Mouse (Mus musculus): Measurements from ENCODE around the gene Arl4d. TPM values are rescaled to one million over a fixed set of nuclear protein-coding genes. Genes with fewer than 3 reads are reported as not detected.
A peak's percentile ranks its signal among the peaks of the same experiment; 100 is the strongest.
"Not testable (repeated sequence)": the region's sequence is repeated elsewhere in the genome, so short reads cannot be mapped to it uniquely, and the experiment has no call there.

Gene Arl4d
- polyA plus RNA-seq, 1 experiment from 2014 or later: 4.3 TPM

DNA sequence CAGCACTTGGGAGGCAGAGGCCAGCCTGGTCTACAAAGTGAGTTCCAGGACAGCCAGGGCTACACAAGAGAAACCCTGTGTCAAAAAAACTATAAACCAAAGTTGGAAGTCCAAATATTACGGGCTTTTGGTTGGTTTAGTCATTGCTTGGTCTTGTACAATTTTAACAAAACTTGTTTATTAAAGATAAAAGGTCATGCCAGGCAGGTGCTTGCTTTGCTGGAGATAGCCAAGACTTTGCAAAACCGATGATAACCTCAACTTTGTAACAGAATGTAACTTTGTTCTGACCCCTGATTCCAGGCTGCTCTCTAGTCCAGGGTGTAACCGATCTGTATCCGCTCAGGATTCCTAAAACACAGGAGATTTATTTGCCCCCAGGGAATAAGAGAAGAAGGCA is 9.0 kb upstream of the Arl4d start:
- Histone ChIP-seq H3K9ac (replicated peaks; ENCODE audit: low read length) (no peak overlapping the region), H3K27me3 (ENCODE audit: control insufficient read depth, insufficient read depth, low read length) (no peaks in the 10 kb centered on the region), H3K36me3 (replicated peaks; ENCODE audit: control insufficient read depth, insufficient read depth, low read depth, low read length) (no peaks in the 10 kb centered on the region), H3K9me3 (replicated peaks; ENCODE audit: control insufficient read depth, low read length) (no peaks in the 10 kb centered on the region), H3K27ac (replicated peaks; ENCODE audit: low read depth, low read length) (no peak overlapping the region), H3K4me3 (ENCODE audit: low read depth, low read length) (no peak overlapping the region), H3K4me2 (ENCODE audit: low read depth, low read length) (no peak overlapping the region), H3K4me1 (ENCODE audit: control insufficient read depth, insufficient read depth, low read length) (no peaks in the 10 kb centered on the region)
- no peak for ATAC-seq (replicated peaks; ENCODE audit: insufficient number of reproducible peaks, low FRiP score, low TSS enrichment, low read depth)
- no peak for DNase-seq (ENCODE audit: low spot score)
- WGBS: 88% methylated on average over 4 of the region's 4 CpGs

DNA sequence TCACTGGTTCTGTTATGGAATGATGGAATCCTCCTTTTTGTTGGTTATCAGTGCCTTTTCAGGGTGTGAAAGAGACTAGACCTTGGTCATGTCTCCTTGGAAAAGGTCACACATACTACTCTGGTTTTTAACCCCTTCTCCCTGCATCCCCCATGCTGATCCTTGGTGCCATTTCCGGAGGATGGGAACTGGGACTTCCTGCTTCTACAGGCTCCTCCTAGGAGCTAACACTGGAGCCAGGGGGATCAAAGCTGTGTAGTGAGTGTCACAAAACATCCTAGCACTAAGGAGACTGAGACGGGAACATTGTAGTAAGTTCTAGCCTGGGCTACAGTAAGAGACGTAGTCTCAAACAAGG is 7.8 kb upstream of the Arl4d start:
- Histone ChIP-seq H3K36me3 (replicated peaks; ENCODE audit: control insufficient read depth, insufficient read depth, low read depth, low read length) (no peaks in the 10 kb centered on the region), H3K9me3 (replicated peaks; ENCODE audit: control insufficient read depth, low read length) (no peaks in the 10 kb centered on the region), H3K27ac (replicated peaks; ENCODE audit: low read depth, low read length) (peak overlapping the region; percentile 61), H3K9ac (replicated peaks; ENCODE audit: low read length) (no peak overlapping the region), H3K4me2 (ENCODE audit: low read depth, low read length) (peak overlapping the region; percentile 0; the same call in 1 of the 2 replicates), H3K4me3 (ENCODE audit: low read depth, low read length) (no peak overlapping the region), H3K27me3 (ENCODE audit: control insufficient read depth, insufficient read depth, low read length) (no peaks in the 10 kb centered on the region), H3K4me1 (ENCODE audit: control insufficient read depth, insufficient read depth, low read length) (no peaks in the 10 kb centered on the region)
- ATAC-seq (replicated peaks; ENCODE audit: insufficient number of reproducible peaks, low FRiP score, low TSS enrichment, low read depth): peak; percentile 12; the same call in 1 of the 2 replicates
- DNase-seq (ENCODE audit: low spot score): no peak
- 2% methylated on average over 3 of the region's 3 CpGs for WGBS

DNA sequence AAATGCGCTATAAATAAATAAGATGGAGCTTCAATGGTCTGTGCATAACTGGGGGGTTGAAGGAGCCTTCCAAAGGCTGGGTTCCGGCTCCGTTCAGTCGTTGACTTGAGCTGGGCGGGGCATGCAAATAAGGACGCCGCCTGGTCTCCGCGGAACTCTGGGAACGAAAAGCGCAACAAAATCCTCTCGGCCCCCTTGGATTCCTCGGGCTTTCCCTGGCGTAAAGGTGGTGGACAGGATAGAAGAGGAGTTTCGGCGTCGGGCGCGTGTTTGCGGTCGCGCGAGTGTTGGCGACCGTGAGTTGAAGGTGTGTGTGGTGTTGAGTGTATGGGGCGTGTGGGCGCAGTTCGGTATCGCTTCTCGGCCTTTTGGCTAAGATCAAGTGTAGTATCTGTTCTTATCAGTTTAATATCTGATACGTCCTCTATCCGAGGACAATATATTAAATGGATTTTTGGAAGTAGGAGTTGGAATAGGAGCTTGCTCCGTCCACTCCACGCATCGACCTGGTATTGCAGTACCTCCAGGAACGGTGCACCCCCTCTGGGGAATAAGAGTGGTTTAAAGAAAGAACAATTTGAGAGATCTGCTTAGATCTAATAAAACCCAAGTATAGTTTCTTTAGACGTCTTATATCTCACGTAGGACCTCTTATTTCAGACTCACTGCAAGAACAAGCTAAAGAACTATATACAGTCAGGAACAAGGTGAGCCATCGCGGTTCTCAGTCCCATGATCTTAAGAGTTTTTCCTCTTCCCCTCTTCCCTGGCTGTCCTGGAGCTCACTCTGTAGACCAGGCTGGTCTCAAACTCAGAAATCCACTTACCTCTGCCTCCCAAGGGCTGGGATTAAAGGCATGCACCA is 7.2 kb upstream of the Arl4d start:
- not testable (repeated sequence) for H3K4me3 ChIP-seq (ENCODE audit: low read depth, low read length); H3K4me1 ChIP-seq (ENCODE audit: control insufficient read depth, insufficient read depth, low read length); H3K27me3 ChIP-seq (ENCODE audit: control insufficient read depth, insufficient read depth, low read length); H3K36me3 ChIP-seq (replicated peaks; ENCODE audit: control insufficient read depth, insufficient read depth, low read depth, low read length); H3K9me3 ChIP-seq (replicated peaks; ENCODE audit: control insufficient read depth, low read length)
- peak overlapping the region; percentile 17; the same call in 1 of the 2 replicates for H3K4me2 ChIP-seq (ENCODE audit: low read depth, low read length)
- ATAC-seq (replicated peaks; ENCODE audit: insufficient number of reproducible peaks, low FRiP score, low TSS enrichment, low read depth): peak; percentile 94
- peak overlapping the region; percentile 90; the same call in 1 of the 2 replicates for H3K27ac ChIP-seq (replicated peaks; ENCODE audit: low read depth, low read length)
- DNase-seq (ENCODE audit: low spot score): peak; percentile 93
- peak overlapping the region; percentile 61 for H3K9ac ChIP-seq (replicated peaks; ENCODE audit: low read length)
- 0% methylated on average over 38 of the region's 40 CpGs for WGBS

DNA sequence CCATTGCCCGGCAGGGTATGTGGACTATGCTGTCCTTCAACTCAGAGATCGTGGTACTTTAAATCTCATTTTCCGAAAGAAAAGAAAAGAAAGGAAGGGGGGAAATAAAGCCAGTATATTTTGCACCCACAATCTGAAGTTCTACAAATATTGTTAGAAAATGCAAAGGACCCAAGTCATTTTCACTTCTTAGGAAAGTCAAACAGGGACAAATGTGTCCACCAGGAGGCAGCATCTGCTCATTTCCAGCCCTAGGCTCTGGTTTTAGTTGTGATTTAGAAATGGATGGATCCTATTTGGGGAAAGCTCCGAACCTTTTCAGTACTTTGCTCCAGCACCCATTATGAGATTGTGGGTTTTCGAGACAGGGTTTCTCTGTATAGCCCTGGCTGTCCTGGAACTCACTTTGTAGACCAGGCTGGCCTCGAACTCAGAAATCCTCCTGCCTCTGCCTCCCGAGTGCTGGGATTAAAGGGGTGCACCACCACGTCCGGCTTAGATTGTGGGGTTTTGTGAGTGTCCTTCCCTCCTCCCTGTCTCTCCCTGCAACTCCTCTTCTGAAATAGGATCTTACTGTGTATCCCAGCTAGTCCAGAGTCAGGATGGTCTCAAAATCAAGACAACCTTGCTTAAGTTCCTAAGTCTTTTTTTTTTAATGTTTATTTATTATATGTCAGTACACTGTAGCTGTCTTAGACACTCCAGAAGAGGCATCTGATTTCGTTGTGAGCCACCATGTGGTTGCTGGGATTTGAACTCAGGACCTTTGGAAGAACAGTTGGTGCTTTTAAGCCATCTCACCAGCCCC is 6.4 kb upstream of the Arl4d start:
- ATAC-seq (replicated peaks; ENCODE audit: insufficient number of reproducible peaks, low FRiP score, low TSS enrichment, low read depth): no peak; the same call in 1 of the 2 replicates
- Histone ChIP-seq H3K9me3 (replicated peaks; ENCODE audit: control insufficient read depth, low read length) (no peaks in the 10 kb centered on the region), H3K36me3 (replicated peaks; ENCODE audit: control insufficient read depth, insufficient read depth, low read depth, low read length) (no peaks in the 10 kb centered on the region), H3K4me3 (ENCODE audit: low read depth, low read length) (no peak overlapping the region), H3K9ac (replicated peaks; ENCODE audit: low read length) (no peak overlapping the region), H3K27ac (replicated peaks; ENCODE audit: low read depth, low read length) (no peak overlapping the region), H3K4me1 (ENCODE audit: control insufficient read depth, insufficient read depth, low read length) (no peaks in the 10 kb centered on the region), H3K27me3 (ENCODE audit: control insufficient read depth, insufficient read depth, low read length) (no peaks in the 10 kb centered on the region), H3K4me2 (ENCODE audit: low read depth, low read length) (no peak overlapping the region)
- 36% methylated on average over 10 of the region's 10 CpGs for WGBS
- DNase-seq (ENCODE audit: low spot score): peak; percentile 87

DNA sequence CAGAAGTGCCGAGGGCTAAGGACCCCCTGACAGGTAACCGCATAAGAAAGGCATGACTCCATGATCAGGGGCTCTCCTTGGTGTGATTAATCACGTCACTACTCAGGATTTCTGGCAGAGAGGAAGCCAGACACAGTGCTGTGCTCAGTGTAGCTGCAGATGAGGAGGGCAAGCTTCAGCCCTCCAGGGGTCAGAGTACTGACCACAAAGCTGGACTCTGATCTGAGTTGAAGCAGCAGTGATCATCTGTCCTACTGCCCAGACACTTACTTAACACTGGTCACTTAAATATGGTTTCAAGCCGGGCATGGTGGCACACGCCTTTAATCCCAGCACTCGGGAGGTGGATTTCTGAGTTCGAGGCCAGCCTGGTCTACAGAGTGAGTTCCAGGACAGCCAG is 4.2 kb upstream of the Arl4d start:
- Histone ChIP-seq H3K4me1 (ENCODE audit: control insufficient read depth, insufficient read depth, low read length) (no peaks in the 10 kb centered on the region), H3K36me3 (replicated peaks; ENCODE audit: control insufficient read depth, insufficient read depth, low read depth, low read length) (no peaks in the 10 kb centered on the region), H3K27me3 (ENCODE audit: control insufficient read depth, insufficient read depth, low read length) (no peaks in the 10 kb centered on the region), H3K27ac (replicated peaks; ENCODE audit: low read depth, low read length) (no peak overlapping the region), H3K4me2 (ENCODE audit: low read depth, low read length) (no peak overlapping the region), H3K4me3 (ENCODE audit: low read depth, low read length) (no peak overlapping the region), H3K9me3 (replicated peaks; ENCODE audit: control insufficient read depth, low read length) (no peaks in the 10 kb centered on the region), H3K9ac (replicated peaks; ENCODE audit: low read length) (no peak overlapping the region)
- ATAC-seq (replicated peaks; ENCODE audit: insufficient number of reproducible peaks, low FRiP score, low TSS enrichment, low read depth) (no peak), DNase-seq (ENCODE audit: low spot score) (no peak)
- WGBS: 80% methylated on average over 7 of the region's 7 CpGs

DNA sequence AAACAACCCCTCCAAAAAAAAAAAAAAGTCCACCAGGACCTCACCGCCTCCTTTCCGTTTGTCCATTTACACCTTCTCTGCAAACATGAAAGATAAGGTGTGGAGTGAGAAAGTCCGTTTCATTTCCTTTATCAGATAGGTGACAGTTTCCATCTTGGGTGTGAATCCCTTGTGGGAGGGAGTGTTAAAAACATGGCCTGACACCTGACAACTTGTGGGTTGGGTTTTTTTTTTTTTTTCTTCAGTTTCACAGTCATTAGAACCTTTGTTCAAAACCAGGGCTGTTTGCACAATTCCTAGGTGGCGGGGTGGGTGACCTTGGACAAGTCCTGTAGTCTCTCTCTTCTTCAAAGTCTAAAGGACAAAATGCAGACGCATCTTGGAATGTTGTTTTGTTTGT is 3.6 kb upstream of the Arl4d start:
- H3K36me3 ChIP-seq (replicated peaks; ENCODE audit: control insufficient read depth, insufficient read depth, low read depth, low read length): no peaks in the 10 kb centered on the region
- no peaks in the 10 kb centered on the region for H3K27me3 ChIP-seq (ENCODE audit: control insufficient read depth, insufficient read depth, low read length)
- H3K4me3 ChIP-seq (ENCODE audit: low read depth, low read length): no peak overlapping the region
- no peak overlapping the region for H3K4me2 ChIP-seq (ENCODE audit: low read depth, low read length)
- H3K9me3 ChIP-seq (replicated peaks; ENCODE audit: control insufficient read depth, low read length): no peaks in the 10 kb centered on the region
- H3K27ac ChIP-seq (replicated peaks; ENCODE audit: low read depth, low read length): no peak overlapping the region
- DNase-seq (ENCODE audit: low spot score) (no peak), ATAC-seq (replicated peaks; ENCODE audit: insufficient number of reproducible peaks, low FRiP score, low TSS enrichment, low read depth) (no peak)
- 69% methylated on average over 5 of the region's 5 CpGs for WGBS
- no peak overlapping the region for H3K9ac ChIP-seq (replicated peaks; ENCODE audit: low read length)
- no peaks in the 10 kb centered on the region for H3K4me1 ChIP-seq (ENCODE audit: control insufficient read depth, insufficient read depth, low read length)

DNA sequence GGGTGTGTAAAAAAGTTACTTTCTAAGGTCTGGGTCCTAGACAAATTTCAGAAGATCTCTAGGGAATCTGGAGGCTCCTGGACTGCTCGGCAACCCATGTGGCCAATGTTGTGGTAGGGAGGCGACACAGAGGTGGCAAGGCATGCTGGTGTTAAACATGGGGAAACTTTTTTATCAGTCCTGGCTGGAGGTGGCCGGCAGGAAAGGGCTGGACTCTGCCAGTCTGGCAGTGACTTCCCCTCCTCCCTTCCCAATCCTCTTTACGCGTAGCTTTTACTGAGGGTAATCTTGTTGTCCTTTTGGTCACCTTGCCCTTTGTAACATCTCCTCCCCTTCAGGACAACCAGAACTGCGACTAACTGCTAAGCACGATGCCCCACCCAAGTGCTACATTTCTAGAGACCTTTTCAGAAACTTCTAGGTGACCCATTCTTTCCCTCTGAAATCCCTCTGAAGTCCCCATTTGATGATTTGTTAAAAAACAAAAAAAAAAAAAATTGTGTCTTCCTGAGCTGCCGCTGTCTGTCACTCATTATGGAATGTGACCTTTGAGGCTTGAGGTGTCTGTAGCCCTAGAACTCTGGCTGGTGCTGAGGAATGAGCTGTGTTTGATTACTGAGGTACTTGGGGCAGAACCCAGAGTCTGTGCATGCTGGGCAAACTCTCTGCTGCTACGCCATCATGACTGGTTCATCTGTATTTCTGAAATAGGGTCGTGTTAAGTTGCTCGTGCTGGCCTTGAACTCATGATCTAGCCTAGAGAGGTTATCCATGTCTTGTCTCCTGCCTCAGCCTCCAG is 1.9 kb upstream of the Arl4d start:
- Histone ChIP-seq H3K9me3 (replicated peaks; ENCODE audit: control insufficient read depth, low read length) (no peaks in the 10 kb centered on the region), H3K4me2 (ENCODE audit: low read depth, low read length) (no peak overlapping the region), H3K27me3 (ENCODE audit: control insufficient read depth, insufficient read depth, low read length) (no peaks in the 10 kb centered on the region), H3K4me1 (ENCODE audit: control insufficient read depth, insufficient read depth, low read length) (no peaks in the 10 kb centered on the region), H3K4me3 (ENCODE audit: low read depth, low read length) (no peak overlapping the region), H3K9ac (replicated peaks; ENCODE audit: low read length) (no peak overlapping the region), H3K36me3 (replicated peaks; ENCODE audit: control insufficient read depth, insufficient read depth, low read depth, low read length) (no peaks in the 10 kb centered on the region), H3K27ac (replicated peaks; ENCODE audit: low read depth, low read length) (no peak overlapping the region)
- no peak for ATAC-seq (replicated peaks; ENCODE audit: insufficient number of reproducible peaks, low FRiP score, low TSS enrichment, low read depth)
- 65% methylated on average over 11 of the region's 11 CpGs for WGBS
- DNase-seq (ENCODE audit: low spot score): no peak

All from embryonic facial prominence, embryonic 11.5 days (tissue).